Mouse (Mus musculus): ENCODE results near the gene Dydc1. TPM values are rescaled to one million over a fixed set of nuclear protein-coding genes. Genes with fewer than 3 reads are reported as not detected.
A peak's percentile ranks its signal among the peaks of the same experiment; 100 is the strongest.

The Dydc1 gene
- polyA plus RNA-seq, 1 experiment from 2014 or later, result not detected

- no peak for DNase-seq (ENCODE audit: low spot score)
- Histone ChIP-seq H3K9me3 (no peaks in the 10 kb centered on the region), H3K27ac (replicated peaks) (no peak within 1 kb of the TSS), H3K36me3 (replicated peaks) (no peaks in the 10 kb centered on the region), H3K4me3 (no peak within 1 kb of the TSS), H3K27me3 (replicated peaks; ENCODE audit: low read depth, poor library complexity, severe bottlenecking) (no peaks in the 10 kb centered on the region), H3K4me1 (no peaks in the 10 kb centered on the region)
- 72% methylated on average over 10 of the region's 10 CpGs for WGBS
These were observed 32.2 kb downstream of the Dydc1 start, which contains the start of gene Mat1a for GRCm38 (mm10) chr14:41104853-41105444. Mat1a (plus strand) TSS chr14:41105035.

- H3K4me1 ChIP-seq, result no peaks in the 10 kb centered on the region
- no peaks in the 10 kb centered on the region for H3K9me3 ChIP-seq
- DNase-seq (ENCODE audit: low spot score), result no peak
- 88% methylated on average over 7 of the region's 7 CpGs for WGBS
- H3K36me3 ChIP-seq (replicated peaks), result no peaks in the 10 kb centered on the region
- no peaks in the 10 kb centered on the region for H3K27me3 ChIP-seq (replicated peaks; ENCODE audit: low read depth, poor library complexity, severe bottlenecking)
- H3K27ac ChIP-seq (replicated peaks), result no peak overlapping the region
- H3K4me3 ChIP-seq, result no peak overlapping the region
These were observed 38.4 kb downstream of the Dydc1 start for GRCm38 (mm10) chr14:41111031-41111668.

GRCm38 (mm10) chr14:41112944-41113343, 40.2 kb downstream of the Dydc1 start:
- Histone ChIP-seq H3K4me3 (no peak overlapping the region), H3K4me1 (no peaks in the 10 kb centered on the region), H3K27ac (replicated peaks) (no peak overlapping the region), H3K27me3 (replicated peaks; ENCODE audit: low read depth, poor library complexity, severe bottlenecking) (no peaks in the 10 kb centered on the region), H3K36me3 (replicated peaks) (no peaks in the 10 kb centered on the region), H3K9me3 (no peaks in the 10 kb centered on the region)
- WGBS, result 81% methylated on average over 4 of the region's 4 CpGs
- DNase-seq (ENCODE audit: low spot score), result no peak

GRCm38 (mm10) chr14:41116271-41116670, 43.6 kb downstream of the Dydc1 start:
- Histone ChIP-seq H3K27ac (replicated peaks) (no peak overlapping the region), H3K9me3 (no peaks in the 10 kb centered on the region), H3K4me1 (no peaks in the 10 kb centered on the region), H3K36me3 (replicated peaks) (no peaks in the 10 kb centered on the region), H3K4me3 (no peak overlapping the region), H3K27me3 (replicated peaks; ENCODE audit: low read depth, poor library complexity, severe bottlenecking) (no peaks in the 10 kb centered on the region)
- WGBS, result 88% methylated on average over 3 of the region's 3 CpGs
- no peak for DNase-seq (ENCODE audit: low spot score)

- 88% methylated on average over 5 of the region's 5 CpGs for WGBS
- DNase-seq (ENCODE audit: low spot score), result no peak
- H3K4me1 ChIP-seq, result no peaks in the 10 kb centered on the region
- H3K4me3 ChIP-seq, result no peak overlapping the region
- H3K36me3 ChIP-seq (replicated peaks), result no peaks in the 10 kb centered on the region
- H3K27ac ChIP-seq (replicated peaks), result no peak overlapping the region
- H3K27me3 ChIP-seq (replicated peaks; ENCODE audit: low read depth, poor library complexity, severe bottlenecking), result no peaks in the 10 kb centered on the region
- H3K9me3 ChIP-seq, result no peaks in the 10 kb centered on the region
These were observed 52.0 kb downstream of the Dydc1 start for GRCm38 (mm10) chr14:41124683-41125082.

- no peak overlapping the region for H3K27ac ChIP-seq (replicated peaks)
- 19% methylated on average over 4 of the region's 4 CpGs for WGBS
- DNase-seq (ENCODE audit: low spot score), result peak; percentile 49
- no peaks in the 10 kb centered on the region for H3K27me3 ChIP-seq (replicated peaks; ENCODE audit: low read depth, poor library complexity, severe bottlenecking)
- no peaks in the 10 kb centered on the region for H3K36me3 ChIP-seq (replicated peaks)
- H3K4me3 ChIP-seq, result no peak overlapping the region
- H3K4me1 ChIP-seq, result no peaks in the 10 kb centered on the region
- no peaks in the 10 kb centered on the region for H3K9me3 ChIP-seq
These were observed 55.3 kb downstream of the Dydc1 start for GRCm38 (mm10) chr14:41127997-41128396.

GRCm38 (mm10) chr14:41131540-41131939, 58.8 kb downstream of the Dydc1 start, which contains the start of gene Sftpa1:
Sftpa1 (plus strand) TSS chr14:41131782.
- no peaks in the 10 kb centered on the region for H3K9me3 ChIP-seq
- H3K4me3 ChIP-seq, result no peak within 1 kb of the TSS
- H3K27me3 ChIP-seq (replicated peaks; ENCODE audit: low read depth, poor library complexity, severe bottlenecking), result no peaks in the 10 kb centered on the region
- no peak for DNase-seq (ENCODE audit: low spot score)
- WGBS, result 83% methylated on average over 7 of the region's 7 CpGs
- H3K27ac ChIP-seq (replicated peaks), result no peak within 1 kb of the TSS
- H3K36me3 ChIP-seq (replicated peaks), result no peaks in the 10 kb centered on the region
- H3K4me1 ChIP-seq, result no peaks in the 10 kb centered on the region

GRCm38 (mm10) chr14:41137006-41137405, 64.3 kb downstream of the Dydc1 start:
- Histone ChIP-seq H3K9me3 (no peaks in the 10 kb centered on the region), H3K27ac (replicated peaks) (no peak overlapping the region), H3K4me1 (no peaks in the 10 kb centered on the region), H3K36me3 (replicated peaks) (no peaks in the 10 kb centered on the region), H3K27me3 (replicated peaks; ENCODE audit: low read depth, poor library complexity, severe bottlenecking) (no peaks in the 10 kb centered on the region), H3K4me3 (no peak overlapping the region)
- no peak for DNase-seq (ENCODE audit: low spot score)

GRCm38 (mm10) chr14:41140686-41141085, 68.0 kb downstream of the Dydc1 start:
- H3K9me3 ChIP-seq, result no peaks in the 10 kb centered on the region
- H3K27me3 ChIP-seq (replicated peaks; ENCODE audit: low read depth, poor library complexity, severe bottlenecking), result no peaks in the 10 kb centered on the region
- WGBS, result 89% methylated on average over 1 of the region's 1 CpGs
- no peaks in the 10 kb centered on the region for H3K36me3 ChIP-seq (replicated peaks)
- DNase-seq (ENCODE audit: low spot score), result no peak
- no peak overlapping the region for H3K4me3 ChIP-seq
- no peak overlapping the region for H3K27ac ChIP-seq (replicated peaks)
- no peaks in the 10 kb centered on the region for H3K4me1 ChIP-seq

Other genes starting within 250 kb of the Dydc1 start
- gene Sh2d4b, start 179.6 kb upstream of the Dydc1 start, polyA plus RNA-seq (2016; fragmentation: Nextera tagmentation; extraction: Ambion mirVana), result 0.40 and 0.57 TPM in 2 replicates
- 88.1 and 92.5 TPM in 2 replicates for gene Tspan14, start 106.1 kb upstream of the Dydc1 start, polyA plus RNA-seq (2016; fragmentation: Nextera tagmentation; extraction: Ambion mirVana)
- 36.6 and 40.1 TPM in 2 replicates for gene Fam213a, start 59.1 kb upstream of the Dydc1 start, polyA plus RNA-seq (2016; fragmentation: Nextera tagmentation; extraction: Ambion mirVana)
- 0.19 TPM in 1 of 2 replicates, not detected in the other for gene Dydc2, start 3.7 kb upstream of the Dydc1 start, polyA plus RNA-seq (2016; fragmentation: Nextera tagmentation; extraction: Ambion mirVana)
- gene Mat1a, start 32.1 kb downstream of the Dydc1 start, polyA plus RNA-seq (2016; fragmentation: Nextera tagmentation; extraction: Ambion mirVana), result not detected in 2 replicates
- gene Sftpa1, start 58.9 kb downstream of the Dydc1 start, polyA plus RNA-seq (2016; fragmentation: Nextera tagmentation; extraction: Ambion mirVana), result not detected in 2 replicates
- not detected in 2 replicates for gene Mbl1, start 78.5 kb downstream of the Dydc1 start, polyA plus RNA-seq (2016; fragmentation: Nextera tagmentation; extraction: Ambion mirVana)
- gene Sftpd, start 112.2 kb downstream of the Dydc1 start, polyA plus RNA-seq (2016; fragmentation: Nextera tagmentation; extraction: Ambion mirVana), result not detected in 2 replicates
- 0.09 and 0.19 TPM in 2 replicates for gene Gm2832, start 205.9 kb downstream of the Dydc1 start, polyA plus RNA-seq (2016; fragmentation: Nextera tagmentation; extraction: Ambion mirVana)

Measured in embryonic facial prominence, embryonic 10.5 days (tissue).